Mouse (Mus musculus) brain, embryonic 14.5 days (tissue): ENCODE measurements around the gene Hexb. TPM values are rescaled to one million over a fixed set of nuclear protein-coding genes. Genes with fewer than 3 reads are reported as not detected.

ENCODE experiments used
- DNase-seq: peaks from one replicate; pipeline ENCODE4 v3.0.0-alpha.2; 2011; ENCODE audit warnings: low read depth
- CTCF ChIP-seq: fragments of 200-500 bp; IDR thresholded peaks from 2 replicates; pipeline ENCODE4 v1.5.1; 2012; ENCODE audit warnings: inconsistent platforms, mild to moderate bottlenecking, moderate library complexity, borderline replicate concordance; ENCODE audit not compliant: insufficient read depth, insufficient read length; ENCODE audit errors: extremely low read depth
- POLR2A ChIP-seq: fragments of 200-500 bp; IDR thresholded peaks from 2 replicates; pipeline ENCODE4 v1.6.1; 2012; ENCODE audit warnings: mild to moderate bottlenecking, inconsistent platforms, borderline replicate concordance; ENCODE audit not compliant: poor library complexity, insufficient read depth, insufficient read length, severe bottlenecking; ENCODE audit errors: extremely low read depth
- polyA plus RNA-seq: library from polyadenylated mRNA; depleted of rRNA; stranded (reverse); fragments of >200 nt; gene quantifications from 2 replicates; pipeline ENCODE4 v1.2.3, GENCODE M21; 2012

Gene Hexb
- polyA plus RNA-seq, 1 experiment, result 25.8 TPM

DNA sequence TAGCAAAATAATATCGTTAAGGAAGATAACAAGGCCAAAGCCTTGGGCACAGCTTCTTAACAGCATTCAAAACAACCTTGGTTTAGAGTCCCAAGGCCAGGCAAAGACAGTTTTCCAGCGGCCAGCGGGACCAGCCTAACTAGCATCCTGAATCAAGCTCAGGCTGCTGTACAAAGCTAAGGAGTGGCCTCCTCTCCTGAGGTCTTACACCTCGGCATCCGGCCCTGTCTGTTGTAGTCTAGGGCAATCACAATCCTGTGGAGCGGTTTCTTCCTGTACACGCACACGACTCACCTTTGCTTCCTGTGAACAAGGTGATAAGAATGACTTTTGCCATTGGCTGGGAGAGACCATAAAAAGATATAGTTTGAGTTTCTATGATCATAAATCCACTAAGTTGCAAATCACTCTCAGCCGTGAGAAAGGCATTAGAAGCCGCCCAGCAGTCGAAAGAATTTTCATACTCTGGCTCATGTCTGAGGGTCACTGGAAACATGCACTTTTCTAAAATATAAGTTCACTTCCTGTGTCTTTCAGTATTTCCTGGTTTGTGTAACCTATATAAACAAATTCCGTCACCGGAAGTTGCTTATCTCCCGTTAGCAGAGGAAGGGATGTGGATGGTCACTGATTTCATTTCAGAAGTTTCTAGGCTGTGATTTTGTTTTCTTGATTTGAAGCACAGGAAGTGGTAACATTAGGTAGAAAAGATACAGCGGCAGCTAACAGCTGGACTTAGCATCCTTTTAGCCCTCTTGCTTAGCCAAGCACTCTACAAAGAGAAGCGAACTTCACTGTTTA, 40.2 kb upstream of the Hexb start:
- TF ChIP-seq POLR2A (no peak), CTCF (no peak)
- DNase-seq, result no peak

DNA sequence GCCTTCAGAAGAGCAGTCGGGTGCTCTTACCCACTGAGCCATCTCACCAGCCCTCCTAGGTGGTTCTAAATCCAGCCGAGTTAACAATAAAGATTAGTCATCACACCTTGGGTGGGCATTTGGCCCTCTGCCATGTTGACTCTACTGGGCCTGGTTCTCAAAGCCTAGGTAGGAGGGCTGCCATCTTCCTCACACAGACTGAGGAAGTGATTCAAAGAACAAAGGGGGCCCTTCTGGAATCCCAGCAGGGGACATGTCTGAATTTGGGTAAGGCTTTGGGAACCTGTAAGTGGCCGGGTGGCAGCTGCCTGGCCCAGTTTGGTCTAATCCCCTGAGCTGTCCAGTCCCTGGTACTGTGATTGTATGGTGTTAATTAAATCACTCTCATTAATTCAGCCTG, 39.5 kb upstream of the Hexb start:
- DNase-seq, result peak; percentile 95
- TF ChIP-seq POLR2A, result no peak
- TF ChIP-seq CTCF, result no peak

DNA sequence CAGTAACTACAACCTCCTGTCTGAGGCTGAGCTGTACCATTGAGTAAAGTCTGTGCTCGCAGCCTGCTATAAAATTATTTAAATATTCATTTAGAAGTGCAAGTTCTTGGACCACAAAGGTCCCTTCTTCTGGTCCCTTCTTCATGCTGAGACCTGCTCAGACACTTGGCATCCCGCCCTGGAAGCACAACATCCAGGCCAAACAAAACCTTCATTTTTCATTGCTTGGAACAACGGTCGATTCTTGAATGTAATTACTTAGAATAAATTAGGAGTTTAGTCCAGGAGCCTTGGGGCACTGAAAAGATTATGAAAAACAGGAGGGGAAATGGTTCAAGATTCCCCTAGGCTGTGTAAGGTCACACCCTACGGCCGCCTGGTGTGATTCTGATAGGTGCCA, 37.8 kb upstream of the Hexb start:
- peak; percentile 80 for DNase-seq
- TF ChIP-seq CTCF (no peak), POLR2A (no peak)

DNA sequence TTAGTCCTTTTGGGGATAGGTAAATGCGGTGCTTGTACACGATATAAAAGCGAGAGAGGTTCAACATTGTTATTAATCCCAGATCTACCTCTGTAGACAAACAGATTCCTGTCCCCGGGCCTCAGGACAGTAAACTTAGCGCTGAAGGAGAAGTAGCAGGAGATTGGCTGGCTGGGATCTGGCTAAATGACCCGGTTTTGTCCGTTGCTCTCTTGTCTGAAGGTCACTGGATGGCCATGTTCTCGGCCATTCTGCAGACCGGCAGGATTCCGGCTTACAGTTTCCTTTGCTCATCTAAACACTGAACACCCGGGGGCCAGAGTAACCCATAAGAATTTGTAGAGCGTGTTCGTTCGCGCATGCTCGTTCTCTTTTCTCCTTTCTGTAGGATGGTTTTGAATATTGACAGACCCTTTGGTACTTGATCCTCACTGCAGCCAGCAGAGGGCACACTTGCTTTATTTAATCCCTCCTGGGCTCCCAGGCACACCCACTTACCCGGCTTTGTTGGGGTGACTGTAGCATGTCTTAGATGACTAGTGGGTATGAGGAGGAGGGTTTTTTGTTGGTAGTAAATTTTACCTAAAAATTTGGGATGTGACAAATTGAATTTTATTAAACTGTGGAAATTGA, 36.7 kb upstream of the Hexb start:
- no peak for TF ChIP-seq POLR2A
- peak; percentile 87 for TF ChIP-seq CTCF
- peak; percentile 96 for DNase-seq

DNA sequence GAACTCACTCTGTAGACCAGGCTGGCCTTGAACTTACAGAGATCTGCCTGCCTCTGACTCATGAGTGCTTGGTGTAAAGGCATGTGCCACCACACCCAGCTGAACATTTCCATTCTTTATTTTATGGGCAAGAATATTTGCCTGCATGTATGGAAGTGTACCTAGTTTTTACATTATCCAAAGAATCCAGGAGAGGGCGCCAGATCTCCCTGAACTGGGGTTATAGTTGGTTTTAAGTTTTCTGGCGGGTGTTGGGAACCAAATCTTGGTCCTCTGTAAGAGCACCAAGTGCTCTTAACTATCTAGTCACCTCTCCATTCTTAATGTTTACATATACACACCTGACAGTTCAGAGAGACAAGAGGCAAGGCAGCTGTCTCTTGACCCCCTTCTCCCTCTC, 34.9 kb upstream of the Hexb start:
- TF ChIP-seq POLR2A (no peak), CTCF (no peak)
- DNase-seq, result no peak

DNA sequence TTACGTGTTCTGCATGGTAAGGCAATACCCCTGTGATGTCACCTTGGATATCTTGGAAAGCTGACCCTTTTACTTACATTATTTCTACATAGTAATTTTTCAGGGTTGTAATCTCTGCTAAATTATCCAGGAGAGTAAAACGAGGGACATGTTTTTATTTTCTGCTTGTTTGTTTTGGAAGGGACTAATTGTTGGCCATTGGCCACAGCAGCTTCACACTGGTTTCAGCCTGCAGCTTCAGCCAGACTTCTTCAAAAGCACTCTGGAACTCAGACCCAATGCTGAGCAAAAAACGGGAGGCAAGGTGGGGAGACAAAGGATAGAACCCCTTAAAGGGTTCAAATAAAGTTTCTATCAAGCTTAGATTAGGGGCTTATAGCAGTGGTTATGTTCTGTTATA, 31.9 kb upstream of the Hexb start:
- no peak for DNase-seq
- TF ChIP-seq CTCF (no peak), POLR2A (no peak)

DNA sequence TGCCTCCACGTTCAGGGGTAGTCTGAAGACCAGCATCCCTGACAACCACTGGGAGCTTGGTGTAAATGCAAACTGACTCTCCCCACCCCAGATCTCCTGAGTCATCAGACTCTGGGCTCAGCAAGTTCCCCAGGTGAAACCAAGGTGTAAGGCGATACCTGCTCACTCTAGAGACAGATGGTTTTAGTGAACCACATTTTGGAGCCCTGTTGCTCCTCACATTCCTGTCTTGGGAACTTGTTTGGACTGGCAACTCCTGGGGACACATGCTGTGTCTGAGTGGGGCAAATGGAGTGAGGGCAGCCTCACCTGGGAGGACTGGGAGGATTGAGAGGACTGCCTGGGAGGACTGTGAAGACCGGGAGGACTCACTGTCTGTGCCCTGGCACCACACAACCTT, 29.6 kb upstream of the Hexb start:
- no peak for DNase-seq
- TF ChIP-seq POLR2A, result no peak
- no peak for TF ChIP-seq CTCF

DNA sequence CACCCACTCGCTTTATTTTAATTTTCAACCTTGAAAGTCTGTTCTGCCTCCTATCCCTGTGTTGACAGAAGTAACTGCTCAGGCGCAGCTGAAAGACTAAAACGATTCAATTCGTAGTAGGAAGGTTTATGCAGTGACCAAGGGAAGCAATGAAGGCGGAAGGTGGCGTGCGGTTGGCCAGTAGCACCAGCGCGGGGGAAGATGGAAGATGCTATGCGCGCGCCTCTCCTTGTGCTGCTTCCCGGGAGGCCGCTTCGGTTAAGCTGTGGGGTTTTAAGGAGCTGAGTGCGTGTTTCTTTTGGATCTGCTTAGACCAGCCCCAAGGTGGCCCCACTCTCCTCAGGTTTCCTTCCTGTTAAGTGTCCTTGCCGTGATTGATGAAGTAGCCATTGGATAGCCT, 27.0 kb upstream of the Hexb start:
- no peak for TF ChIP-seq POLR2A
- no peak for TF ChIP-seq CTCF
- no peak for DNase-seq

DNA sequence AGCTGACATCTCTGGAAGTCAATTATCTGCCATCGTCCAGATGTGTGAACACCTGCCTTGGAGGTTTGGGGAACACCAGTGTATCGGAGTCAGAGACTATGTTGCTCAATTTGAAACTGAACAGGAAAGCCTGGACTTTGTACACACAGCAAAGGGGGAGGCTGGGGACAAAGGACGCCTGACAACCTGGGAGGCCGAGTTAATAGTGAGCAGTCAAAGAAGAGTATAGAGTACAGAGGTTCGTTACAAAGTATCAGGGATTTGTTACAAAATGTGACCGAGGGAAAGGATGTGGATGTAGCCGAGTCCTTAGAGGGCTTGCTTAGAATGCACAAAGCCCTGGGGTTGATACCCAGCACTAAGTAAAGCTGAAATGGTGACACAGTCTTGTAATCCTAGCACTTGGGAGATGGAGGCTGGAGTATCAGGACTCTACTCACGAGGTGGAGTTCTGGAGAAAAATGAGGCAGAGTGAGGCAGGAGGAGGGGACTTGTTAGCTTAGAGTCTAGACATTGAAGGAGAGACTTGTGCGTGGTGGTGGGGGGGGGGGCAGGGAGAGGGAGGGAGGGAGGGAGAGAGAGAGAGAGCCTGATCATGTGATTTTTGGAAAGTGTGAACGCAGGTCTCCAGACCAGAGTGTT, 26.3 kb upstream of the Hexb start:
- DNase-seq, result no peak

DNA sequence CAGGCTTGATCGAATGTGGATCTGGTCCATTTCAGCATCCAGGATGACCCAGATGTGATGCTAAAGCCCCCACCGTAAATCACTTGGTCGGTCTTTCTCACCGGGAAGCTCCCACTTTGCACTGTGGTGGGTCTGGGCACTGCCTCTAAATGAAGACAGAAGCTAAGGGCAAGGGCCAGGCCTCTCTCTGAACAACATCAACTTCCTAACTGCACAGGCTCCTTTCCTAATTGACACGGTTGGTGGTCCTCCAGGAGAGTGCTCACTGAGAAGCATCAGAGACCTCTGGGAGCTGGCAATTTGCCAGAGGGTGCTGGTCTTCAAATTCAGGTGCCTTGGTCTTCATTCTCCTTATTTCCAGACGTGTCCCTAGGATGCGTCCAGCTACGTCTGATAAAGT, 25.7 kb upstream of the Hexb start:
- TF ChIP-seq CTCF (no peak), POLR2A (no peak)
- DNase-seq, result no peak

More for the DNA sequence above, 26.3 kb upstream of the Hexb start:
- no peak for TF ChIP-seq CTCF
- TF ChIP-seq POLR2A, result no peak

DNA sequence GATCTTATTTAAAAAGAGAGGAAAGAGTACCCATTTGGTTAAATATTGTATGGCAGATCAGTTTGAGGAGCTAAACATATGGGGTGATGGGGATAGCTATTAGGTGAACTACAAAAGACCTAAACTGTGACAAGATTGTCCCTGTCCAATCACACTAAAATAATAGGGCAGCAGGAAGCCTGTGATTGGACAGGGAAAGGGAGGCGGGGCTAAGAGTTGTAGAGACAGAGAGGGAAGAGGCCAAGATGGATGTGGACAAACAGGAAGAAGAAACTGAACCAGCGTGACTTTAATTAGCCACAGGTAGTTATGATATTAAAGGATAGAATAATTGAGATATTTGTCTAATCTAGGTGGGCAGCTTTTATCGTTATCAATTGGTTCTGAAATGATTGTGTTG, 21.9 kb upstream of the Hexb start:
- no peak for DNase-seq

More for the DNA sequence above, 21.9 kb upstream of the Hexb start:
- TF ChIP-seq CTCF, result no peak
- no peak for TF ChIP-seq POLR2A
